Mouse (Mus musculus): ENCODE measurements at regions not wholly inside any gene's neighbourhood (a gene's known extent, or its start where the extent isn't known, plus 50 kb on each side); places are given as distances from the start of the nearest gene placed in this dataset.

GRCm38 (mm10) chr15:36921384-36921783 lies 86.2 kb downstream of the Zfp706 start:
- H3K9ac ChIP-seq (replicated peaks; ENCODE audit: low read depth, low read length) = no peak overlapping the region
- H3K27ac ChIP-seq (ENCODE audit: low read length) = no peak overlapping the region
- H3K4me1 ChIP-seq (replicated peaks; ENCODE audit: control insufficient read depth, insufficient read depth, low read length) = no peaks in the 10 kb centered on the region
- no peaks in the 10 kb centered on the region for H3K27me3 ChIP-seq (replicated peaks; ENCODE audit: control insufficient read depth, insufficient read depth, low read length)
- H3K4me3 ChIP-seq (replicated peaks; ENCODE audit: low read length) = no peak overlapping the region
- no peaks in the 10 kb centered on the region for H3K9me3 ChIP-seq (ENCODE audit: control insufficient read depth, low read length)
- ATAC-seq = no peak
- 22% methylated on average over 3 of the region's 3 CpGs for WGBS
- no peak overlapping the region for H3K4me2 ChIP-seq (ENCODE audit: low read length)
- no peaks in the 10 kb centered on the region for H3K36me3 ChIP-seq (ENCODE audit: control insufficient read depth, insufficient read depth)

- no peak overlapping the region for H3K4me3 ChIP-seq (replicated peaks; ENCODE audit: low read length)
- no peak for ATAC-seq
Observed at GRCm38 (mm10) chr15:36920886-36921285, 86.7 kb downstream of the Zfp706 start.

GRCm38 (mm10) chr15:36919704-36920103 lies 87.9 kb downstream of the Zfp706 start:
- no peaks in the 10 kb centered on the region for H3K36me3 ChIP-seq (ENCODE audit: control insufficient read depth, insufficient read depth)
- WGBS = 91% methylated on average over 5 of the region's 5 CpGs
- ATAC-seq = no peak
- H3K4me2 ChIP-seq (ENCODE audit: low read length) = no peak overlapping the region
- H3K9ac ChIP-seq (replicated peaks; ENCODE audit: low read depth, low read length) = no peak overlapping the region
- H3K4me3 ChIP-seq (replicated peaks; ENCODE audit: low read length) = no peak overlapping the region
- no peak overlapping the region for H3K27ac ChIP-seq (ENCODE audit: low read length)
- no peaks in the 10 kb centered on the region for H3K4me1 ChIP-seq (replicated peaks; ENCODE audit: control insufficient read depth, insufficient read depth, low read length)
- no peaks in the 10 kb centered on the region for H3K9me3 ChIP-seq (ENCODE audit: control insufficient read depth, low read length)
- H3K27me3 ChIP-seq (replicated peaks; ENCODE audit: control insufficient read depth, insufficient read depth, low read length) = no peaks in the 10 kb centered on the region

More at GRCm38 (mm10) chr15:36920886-36921285, 86.7 kb downstream of the Zfp706 start:
- Histone ChIP-seq H3K27me3 (replicated peaks; ENCODE audit: control insufficient read depth, insufficient read depth, low read length) (no peaks in the 10 kb centered on the region), H3K4me2 (ENCODE audit: low read length) (no peak overlapping the region), H3K36me3 (ENCODE audit: control insufficient read depth, insufficient read depth) (no peaks in the 10 kb centered on the region), H3K27ac (ENCODE audit: low read length) (no peak overlapping the region), H3K9me3 (ENCODE audit: control insufficient read depth, low read length) (no peaks in the 10 kb centered on the region), H3K4me1 (replicated peaks; ENCODE audit: control insufficient read depth, insufficient read depth, low read length) (no peaks in the 10 kb centered on the region), H3K9ac (replicated peaks; ENCODE audit: low read depth, low read length) (no peak overlapping the region)

- no peak overlapping the region for H3K4me3 ChIP-seq (replicated peaks; ENCODE audit: low read length)
- no peaks in the 10 kb centered on the region for H3K36me3 ChIP-seq (ENCODE audit: control insufficient read depth, insufficient read depth)
- H3K9ac ChIP-seq (replicated peaks; ENCODE audit: low read depth, low read length) = no peak overlapping the region
- no peak overlapping the region for H3K4me2 ChIP-seq (ENCODE audit: low read length)
- no peaks in the 10 kb centered on the region for H3K9me3 ChIP-seq (ENCODE audit: control insufficient read depth, low read length)
- ATAC-seq = no peak
- WGBS = 92% methylated on average over 4 of the region's 4 CpGs
- H3K27me3 ChIP-seq (replicated peaks; ENCODE audit: control insufficient read depth, insufficient read depth, low read length) = no peaks in the 10 kb centered on the region
- H3K27ac ChIP-seq (ENCODE audit: low read length) = no peak overlapping the region
- H3K4me1 ChIP-seq (replicated peaks; ENCODE audit: control insufficient read depth, insufficient read depth, low read length) = no peaks in the 10 kb centered on the region
Observed at GRCm38 (mm10) chr15:36919209-36919608, 88.4 kb downstream of the Zfp706 start.

- Histone ChIP-seq H3K4me2 (ENCODE audit: low read length) (no peak overlapping the region), H3K9me3 (ENCODE audit: control insufficient read depth, low read length) (no peaks in the 10 kb centered on the region), H3K27ac (ENCODE audit: low read length) (no peak overlapping the region), H3K4me3 (replicated peaks; ENCODE audit: low read length) (no peak overlapping the region), H3K4me1 (replicated peaks; ENCODE audit: control insufficient read depth, insufficient read depth, low read length) (no peaks in the 10 kb centered on the region), H3K27me3 (replicated peaks; ENCODE audit: control insufficient read depth, insufficient read depth, low read length) (no peaks in the 10 kb centered on the region), H3K36me3 (ENCODE audit: control insufficient read depth, insufficient read depth) (no peaks in the 10 kb centered on the region), H3K9ac (replicated peaks; ENCODE audit: low read depth, low read length) (no peak overlapping the region)
- 75% methylated on average over 4 of the region's 4 CpGs for WGBS
- no peak for ATAC-seq
Observed at GRCm38 (mm10) chr15:36916998-36917397, 90.6 kb downstream of the Zfp706 start.

GRCm38 (mm10) chr15:36914239-36915100 lies 93.1 kb downstream of the Zfp706 start:
- Histone ChIP-seq H3K36me3 (ENCODE audit: control insufficient read depth, insufficient read depth) (no peaks in the 10 kb centered on the region), H3K9ac (replicated peaks; ENCODE audit: low read depth, low read length) (no peak overlapping the region), H3K27ac (ENCODE audit: low read length) (no peak overlapping the region), H3K4me2 (ENCODE audit: low read length) (no peak overlapping the region), H3K4me1 (replicated peaks; ENCODE audit: control insufficient read depth, insufficient read depth, low read length) (no peaks in the 10 kb centered on the region), H3K27me3 (replicated peaks; ENCODE audit: control insufficient read depth, insufficient read depth, low read length) (no peaks in the 10 kb centered on the region), H3K9me3 (ENCODE audit: control insufficient read depth, low read length) (no peaks in the 10 kb centered on the region), H3K4me3 (replicated peaks; ENCODE audit: low read length) (no peak overlapping the region)
- no peak for ATAC-seq
- WGBS = 86% methylated on average over 11 of the region's 11 CpGs

- Histone ChIP-seq H3K9me3 (ENCODE audit: control insufficient read depth, low read length) (no peaks in the 10 kb centered on the region), H3K27ac (ENCODE audit: low read length) (no peak overlapping the region), H3K9ac (replicated peaks; ENCODE audit: low read depth, low read length) (no peak overlapping the region), H3K4me2 (ENCODE audit: low read length) (no peak overlapping the region), H3K4me1 (replicated peaks; ENCODE audit: control insufficient read depth, insufficient read depth, low read length) (no peaks in the 10 kb centered on the region), H3K27me3 (replicated peaks; ENCODE audit: control insufficient read depth, insufficient read depth, low read length) (no peaks in the 10 kb centered on the region), H3K36me3 (ENCODE audit: control insufficient read depth, insufficient read depth) (no peaks in the 10 kb centered on the region), H3K4me3 (replicated peaks; ENCODE audit: low read length) (no peak overlapping the region)
- 96% methylated on average over 7 of the region's 7 CpGs for WGBS
- ATAC-seq = no peak
Observed at GRCm38 (mm10) chr15:36913308-36913707, 94.3 kb downstream of the Zfp706 start.

GRCm38 (mm10) chr15:36910272-36910671 lies 97.3 kb downstream of the Zfp706 start:
- Histone ChIP-seq H3K27me3 (replicated peaks; ENCODE audit: control insufficient read depth, insufficient read depth, low read length) (no peaks in the 10 kb centered on the region), H3K4me2 (ENCODE audit: low read length) (no peak overlapping the region), H3K9ac (replicated peaks; ENCODE audit: low read depth, low read length) (no peak overlapping the region), H3K9me3 (ENCODE audit: control insufficient read depth, low read length) (no peaks in the 10 kb centered on the region), H3K4me3 (replicated peaks; ENCODE audit: low read length) (no peak overlapping the region), H3K27ac (ENCODE audit: low read length) (no peak overlapping the region), H3K4me1 (replicated peaks; ENCODE audit: control insufficient read depth, insufficient read depth, low read length) (no peaks in the 10 kb centered on the region), H3K36me3 (ENCODE audit: control insufficient read depth, insufficient read depth) (no peaks in the 10 kb centered on the region)
- ATAC-seq = no peak
- 79% methylated on average over 2 of the region's 2 CpGs for WGBS

GRCm38 (mm10) chr15:36909494-36909893 lies 98.1 kb downstream of the Zfp706 start:
- Histone ChIP-seq H3K4me2 (ENCODE audit: low read length) (no peak overlapping the region), H3K9ac (replicated peaks; ENCODE audit: low read depth, low read length) (no peak overlapping the region), H3K4me3 (replicated peaks; ENCODE audit: low read length) (no peak overlapping the region), H3K27me3 (replicated peaks; ENCODE audit: control insufficient read depth, insufficient read depth, low read length) (no peaks in the 10 kb centered on the region), H3K36me3 (ENCODE audit: control insufficient read depth, insufficient read depth) (no peaks in the 10 kb centered on the region), H3K4me1 (replicated peaks; ENCODE audit: control insufficient read depth, insufficient read depth, low read length) (no peaks in the 10 kb centered on the region), H3K27ac (ENCODE audit: low read length) (no peak overlapping the region), H3K9me3 (ENCODE audit: control insufficient read depth, low read length) (no peaks in the 10 kb centered on the region)
- no peak for ATAC-seq
- whole genome bisulfite sequencing = 92% methylated on average over 3 of the region's 3 CpGs
